Mouse (Mus musculus) right cerebral cortex, postnatal 14 days (tissue): ENCODE measurements at regions not wholly inside any gene's neighbourhood (a gene's known extent, or its start where the extent isn't known, plus 50 kb on each side); places are given as distances from the start of the nearest gene placed in this dataset.
"Not testable (repeated sequence)": the region's sequence is repeated elsewhere in the genome, so short reads cannot be mapped to it uniquely, and the experiment has no call there.

Experiments
- DNase-seq: peaks from one replicate; pipeline ENCODE4 v3.0.0; 2022

- DNase-seq = peak; percentile 70
Observed at GRCm38 (mm10) chr5:149815879-149816278, 137.8 kb downstream of the B3glct start.

- DNase-seq = no peak
Observed at GRCm38 (mm10) chr5:149818812-149819211, 140.8 kb downstream of the B3glct start.

- no peak for DNase-seq
Observed at GRCm38 (mm10) chr5:149823821-149824220, 145.8 kb downstream of the B3glct start.

- no peak for DNase-seq
Observed at GRCm38 (mm10) chr5:149827599-149827998, 149.6 kb downstream of the B3glct start.

- peak; percentile 81 for DNase-seq
Observed at GRCm38 (mm10) chr5:149831122-149831861, 153.3 kb downstream of the B3glct start.

GRCm38 (mm10) chr5:149837379-149837778, 159.3 kb downstream of the B3glct start:
- DNase-seq = no peak

GRCm38 (mm10) chr5:149842491-149842890, 164.5 kb downstream of the B3glct start:
- DNase-seq = no peak

GRCm38 (mm10) chr5:149843310-149843709, 165.3 kb downstream of the B3glct start:
- no peak for DNase-seq

GRCm38 (mm10) chr5:149845256-149845655, 167.2 kb downstream of the B3glct start:
- no peak for DNase-seq

- DNase-seq = no peak
Observed at GRCm38 (mm10) chr5:149848465-149848864, 170.0 kb upstream of the Rxfp2 start.

- peak; percentile 70 for DNase-seq
Observed at GRCm38 (mm10) chr5:149851011-149851410, 167.5 kb upstream of the Rxfp2 start.

- DNase-seq = no peak
Observed at GRCm38 (mm10) chr5:149852516-149852915, 166.0 kb upstream of the Rxfp2 start.

GRCm38 (mm10) chr5:149856101-149856500, 162.4 kb upstream of the Rxfp2 start:
- no peak for DNase-seq

GRCm38 (mm10) chr5:149857019-149857418, 161.5 kb upstream of the Rxfp2 start:
- no peak for DNase-seq

GRCm38 (mm10) chr5:149861489-149861962, 156.9 kb upstream of the Rxfp2 start:
- peak; percentile 68 for DNase-seq

- DNase-seq = no peak
Observed at GRCm38 (mm10) chr5:149867926-149868325, 150.5 kb upstream of the Rxfp2 start.

GRCm38 (mm10) chr5:149869441-149869840, 149.0 kb upstream of the Rxfp2 start:
- no peak for DNase-seq

- DNase-seq = no peak
Observed at GRCm38 (mm10) chr5:149870596-149870995, 147.9 kb upstream of the Rxfp2 start.

GRCm38 (mm10) chr5:149871521-149871920, 147.0 kb upstream of the Rxfp2 start:
- no peak for DNase-seq

- no peak for DNase-seq
Observed at GRCm38 (mm10) chr5:149873482-149874002, 144.9 kb upstream of the Rxfp2 start.

GRCm38 (mm10) chr5:149874342-149874741, 144.1 kb upstream of the Rxfp2 start:
- no peak for DNase-seq

GRCm38 (mm10) chr5:149892453-149892852, 126.0 kb upstream of the Rxfp2 start:
- DNase-seq = not testable (repeated sequence)

- DNase-seq = no peak
Observed at GRCm38 (mm10) chr5:149906927-149907326, 111.5 kb upstream of the Rxfp2 start.

- DNase-seq = peak; percentile 11
Observed at GRCm38 (mm10) chr5:149908376-149909078, 109.9 kb upstream of the Rxfp2 start.
